24 mouse cellular contexts compared by ENCODE assay signal in genomic region chr12:82147021-82147693, GRCm38 (mm10). TPM values are rescaled to one million over a fixed set of nuclear protein-coding genes. Genes with fewer than 3 reads are reported as not detected.
A peak's percentile ranks its signal among the peaks of the same experiment; 100 is the strongest.
DNase-seq lines count a peak whose midpoint lies in the region; ATAC-seq lines count a peak whose summit lies in the region.
"Had no signal": no experiment of that assay in that cellular context is flagged by ENCODE, and none has a peak within 500 bp of the region (broad histone marks: within the 10 kb centered on the region; RNA-seq: fewer than 3 reads in every experiment).

No protein-coding gene starts in this region.

- H3K9me3 ChIP-seq in midbrain, embryonic 10.5 days (replicated peaks) = no peaks in the 10 kb centered on the region
- H3K9me3 ChIP-seq in midbrain, embryonic 16.5 days (replicated peaks; ENCODE audit: control insufficient read depth, low read length, poor library complexity, severe bottlenecking) = no peaks in the 10 kb centered on the region
- no peaks in the 10 kb centered on the region for H3K9me3 ChIP-seq in forebrain, embryonic 12.5 days
- H3K9me3 ChIP-seq: limb, embryonic 10.5 days; liver, embryonic 15.5 days; lung, embryonic 15.5 days; megakaryocyte, embryonic 14.5 days had no signal

- no peaks in the 10 kb centered on the region for H3K27me3 ChIP-seq in midbrain, embryonic 10.5 days (ENCODE audit: low read depth, poor library complexity, severe bottlenecking)
- no peaks in the 10 kb centered on the region for H3K27me3 ChIP-seq in midbrain, embryonic 16.5 days (ENCODE audit: control insufficient read depth, insufficient read depth, low read depth, low read length)
- 0 out of 2 replicates have a peak, but pooled peaks cover 4% of the 10 kb centered on the region for H3K27me3 ChIP-seq in forebrain, embryonic 12.5 days
- H3K27me3 ChIP-seq: liver, embryonic 15.5 days; lung, embryonic 15.5 days had no signal

- no peak overlapping the region for H3K4me3 ChIP-seq in midbrain, embryonic 10.5 days
- H3K4me3 ChIP-seq in midbrain, embryonic 16.5 days (ENCODE audit: low read depth, low read length) = no peak overlapping the region
- H3K4me3 ChIP-seq in forebrain, embryonic 12.5 days (replicated peaks) = no peak overlapping the region
- H3K4me3 ChIP-seq: limb, embryonic 10.5 days; liver, embryonic 15.5 days; lung, embryonic 15.5 days; megakaryocyte, embryonic 14.5 days had no signal

- WGBS in midbrain, embryonic 10.5 days = 37% methylated on average over 12 of the region's 12 CpGs
- 18% methylated on average over 12 of the region's 12 CpGs for WGBS in midbrain, embryonic 16.5 days
- WGBS in forebrain, embryonic 12.5 days = 21% methylated on average over 12 of the region's 12 CpGs

- H3K36me3 ChIP-seq in midbrain, embryonic 10.5 days = no peaks in the 10 kb centered on the region
- no peaks in the 10 kb centered on the region for H3K36me3 ChIP-seq in midbrain, embryonic 16.5 days (ENCODE audit: control insufficient read depth, insufficient read depth, low read length)
- no peaks in the 10 kb centered on the region for H3K36me3 ChIP-seq in forebrain, embryonic 12.5 days (replicated peaks)
- H3K36me3 ChIP-seq: limb, embryonic 10.5 days; liver, embryonic 15.5 days; lung, embryonic 15.5 days had no signal

- no peak overlapping the region for H3K4me2 ChIP-seq in midbrain, embryonic 16.5 days (ENCODE audit: low read length)
- H3K4me2 ChIP-seq in forebrain, embryonic 12.5 days = no peak overlapping the region
- H3K4me2 ChIP-seq: heart, embryonic 11.5 days; liver, embryonic 15.5 days; lung, embryonic 15.5 days had no signal

- peak overlapping the region; percentile 73 for H3K27ac ChIP-seq in midbrain, embryonic 10.5 days (replicated peaks)
- H3K27ac ChIP-seq in midbrain, embryonic 16.5 days (ENCODE audit: low read length) = no peak overlapping the region
- 0 out of 2 replicates have a peak overlapping the region, but pooled peaks have one; percentile 19 for H3K27ac ChIP-seq in forebrain, embryonic 12.5 days
- H3K27ac ChIP-seq: kidney, postnatal 0 days; limb, embryonic 10.5 days; liver, embryonic 15.5 days; lung, embryonic 15.5 days had no signal

- DNase-seq in embryo, embryonic 10 days (ENCODE audit: low spot score) = peak; percentile 28
- DNase-seq in embryo, embryonic 9.5 days (ENCODE audit: extremely low spot score) = no peak
- DNase-seq in midbrain, embryonic 10.5 days (ENCODE audit: low spot score) = peak; percentile 32
- DNase-seq in retina, embryonic 14.5 days (ENCODE audit: low spot score) = peak; percentile 36
- no peak for DNase-seq in urinary bladder, postnatal 4 days (ENCODE audit: low spot score in 2 of 2)
- no peak for DNase-seq in layer of hippocampus, adult 11-12 months (ENCODE audit: low spot score)
- DNase-seq: adrenal gland, postnatal 10 days; cerebellum, adult 9-10 months; gastrocnemius, postnatal 14 days; heart, adult 11 months; kidney, adult 18-20 months; liver; lung, postnatal 36 days; thymus, adult 18-20 months; thymus, postnatal 4 days had no signal

- no peak overlapping the region for H3K9ac ChIP-seq in midbrain, embryonic 16.5 days (ENCODE audit: low read depth, low read length)
- H3K9ac ChIP-seq in forebrain, embryonic 12.5 days = no peak overlapping the region
- H3K9ac ChIP-seq: liver, embryonic 15.5 days; lung, embryonic 15.5 days had no signal

- peaks cover 33% of the 10 kb centered on the region for H3K4me1 ChIP-seq in midbrain, embryonic 10.5 days
- no peaks in the 10 kb centered on the region; the same call in 1 of the 2 replicates for H3K4me1 ChIP-seq in midbrain, embryonic 16.5 days (ENCODE audit: control insufficient read depth, insufficient read depth, low read length)
- H3K4me1 ChIP-seq in forebrain, embryonic 12.5 days = peaks cover 28% of the 10 kb centered on the region
- H3K4me1 ChIP-seq: limb, embryonic 10.5 days; liver, embryonic 15.5 days; lung, embryonic 15.5 days; megakaryocyte, embryonic 14.5 days had no signal

- ATAC-seq in midbrain, embryonic 16.5 days = no peak
- ATAC-seq in forebrain, embryonic 12.5 days (ENCODE audit: low FRiP score) = peak; percentile 72
- ATAC-seq: activated CD4-positive, CD25-positive, alpha-beta regulatory T cell, adult 4 months had no signal

RNA-seq across cellular contexts. Expression of gene Sipa1l1, which starts 22.0 kb away (rescaled TPM):
- 28.6 and 30.3 TPM in 2 replicates for polyA plus RNA-seq in midbrain, embryonic 10.5 days (2016; fragmentation: Nextera tagmentation; extraction: Ambion mirVana)
- 11.2 and 13.5 TPM in 2 replicates for polyA plus RNA-seq in midbrain, embryonic 16.5 days (2015; fragmentation: Nextera tagmentation; extraction: Ambion mirVana)
- 35.8 and 41.7 TPM in 2 replicates for polyA plus RNA-seq in forebrain, embryonic 12.5 days (2016; fragmentation: Nextera tagmentation; extraction: Ambion mirVana)

Comparison
In these comparisons a context has a peak if more than half of its experiments do, and no peak if none do; other contexts are left out.
1. DNase-seq: peak in embryo, embryonic 10 days (single experiment), midbrain, embryonic 10.5 days (single experiment) and retina, embryonic 14.5 days (single experiment); none in embryo, embryonic 9.5 days (single experiment), urinary bladder, postnatal 4 days (0 of 2) and layer of hippocampus, adult 11-12 months (single experiment).